Mouse (Mus musculus) midbrain, postnatal 0 days (tissue): ENCODE measurements around the gene Isg20l2. TPM values are rescaled to one million over a fixed set of nuclear protein-coding genes. Genes with fewer than 3 reads are reported as not detected.

Experiments used
- ATAC-seq: fragments of 200-750 bp; cut with Nextera tagmentation; 2 replicates; pipeline ENCODE4 v1.8.0; 2017; ENCODE audit warnings: moderate number of reproducible peaks, mild to moderate bottlenecking, moderate TSS enrichment, moderate library complexity; ENCODE audit not compliant: low FRiP score
- DNase-seq: peaks from one replicate; pipeline ENCODE4 v3.0.0-alpha.2; 2015; ENCODE audit warnings: low spot score
- H3K27ac ChIP-seq: fragments of 300-500 bp; sonication (generic); 2 replicates; pipeline ENCODE4 v1.5.1; 2014; ENCODE audit warnings: low read depth, mild to moderate bottlenecking, low read length, mixed read lengths
- H3K27me3 ChIP-seq: fragments of 300-500 bp; sonication (generic); 2 replicates; pipeline ENCODE4 v1.6.1; 2014; ENCODE audit warnings: low read length, control low read depth, mixed read lengths; ENCODE audit not compliant: insufficient read depth
- H3K36me3 ChIP-seq: fragments of 300-500 bp; sonication (generic); 2 replicates; pipeline ENCODE4 v1.6.1; 2014; ENCODE audit warnings: low read length, control low read depth, mixed read lengths; ENCODE audit not compliant: insufficient read depth
- H3K4me1 ChIP-seq: fragments of 300-500 bp; sonication (generic); 2 replicates; pipeline ENCODE4 v1.6.1; 2014; ENCODE audit warnings: mild to moderate bottlenecking, control low read depth, antibody characterized with exemption, low read length, mixed read lengths; ENCODE audit not compliant: insufficient read depth
- H3K4me2 ChIP-seq: fragments of 300-500 bp; sonication (generic); 2 replicates; pipeline ENCODE4 v1.6.1; 2014; ENCODE audit warnings: low read depth, mild to moderate bottlenecking, low read length, mixed read lengths; ENCODE audit not compliant: poor library complexity, severe bottlenecking
- H3K4me3 ChIP-seq: fragments of 300-500 bp; sonication (generic); 2 replicates; pipeline ENCODE4 v1.5.1; 2014; ENCODE audit warnings: low read depth, mild to moderate bottlenecking, low read length, moderate library complexity
- H3K9ac ChIP-seq: fragments of 300-500 bp; sonication (generic); replicated peaks from 2 replicates; pipeline ENCODE4 v1.6.1; 2014; ENCODE audit warnings: mild to moderate bottlenecking, low read length, moderate library complexity, mixed read lengths; ENCODE audit not compliant: poor library complexity, severe bottlenecking
- H3K9me3 ChIP-seq: fragments of 300-500 bp; sonication (generic); 2 replicates; pipeline ENCODE4 v1.6.1; 2016; ENCODE audit warnings: low read length, control low read depth
- CTCF ChIP-seq: IDR thresholded peaks from 2 replicates; pipeline ENCODE4 v1.5.1; 2016; ENCODE audit warnings: antibody characterized with exemption, mild to moderate bottlenecking
- WGBS: fragments of 180-500 bp; shearing (Covaris S2); extraction: QIAGEN DNeasy Blood & Tissue Kit; methylation state at CpG from one replicate; pipeline ENCODE4 v1.1.7; 2014; 5-methylcytosine and 5-hydroxymethylcytosine counted together
- polyA plus RNA-seq: library from polyadenylated mRNA; unstranded; fragments of >200 nt; fragmentation: Nextera tagmentation; extraction: Ambion mirVana; gene quantifications from 2 replicates; pipeline ENCODE4 v1.2.1, GENCODE M21; 2015
- total RNA-seq: library from RNA; depleted of rRNA; stranded (reverse); fragments of >200 nt; gene quantifications from 2 replicates; pipeline ENCODE4 v1.2.3, GENCODE M21; 2014

The Isg20l2 gene
- total and polyA plus RNA-seq, 2 experiments from 2014 or later, result 14.7 to 20.5 TPM

DNA sequence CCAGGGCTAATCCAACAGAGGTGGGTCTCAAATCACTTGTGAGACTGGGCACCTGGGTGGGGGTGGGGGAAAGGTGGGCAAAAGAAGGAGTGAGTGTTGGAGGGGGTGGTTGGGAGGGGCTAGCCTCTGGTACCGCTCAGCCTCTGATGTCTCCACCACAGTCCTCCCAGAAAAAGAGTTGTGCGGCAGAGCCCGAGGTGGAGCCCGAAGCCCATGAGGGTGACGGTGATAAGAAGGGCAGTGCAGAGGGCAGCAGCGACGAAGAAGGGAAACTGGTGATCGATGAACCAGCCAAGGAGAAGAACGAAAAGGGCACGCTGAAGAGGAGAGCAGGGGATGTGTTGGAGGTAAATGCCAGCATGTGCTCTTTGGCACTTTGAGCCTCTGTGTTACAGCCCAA is 16.2 kb upstream of the Isg20l2 start:
- DNase-seq (no peak), ATAC-seq (no peak)
- H3K4me2 ChIP-seq, result no peak overlapping the region
- TF ChIP-seq CTCF, result no peak
- WGBS, result 96% methylated on average over 10 of the region's 10 CpGs
- no peaks in the 10 kb centered on the region for H3K9me3 ChIP-seq
- no peak overlapping the region for H3K9ac ChIP-seq
- H3K27ac ChIP-seq, result no peak overlapping the region
- peaks cover 28% of the 10 kb centered on the region for H3K36me3 ChIP-seq
- no peaks in the 10 kb centered on the region for H3K27me3 ChIP-seq
- H3K4me1 ChIP-seq, result peaks cover 10% of the 10 kb centered on the region
- H3K4me3 ChIP-seq, result no peak overlapping the region

DNA sequence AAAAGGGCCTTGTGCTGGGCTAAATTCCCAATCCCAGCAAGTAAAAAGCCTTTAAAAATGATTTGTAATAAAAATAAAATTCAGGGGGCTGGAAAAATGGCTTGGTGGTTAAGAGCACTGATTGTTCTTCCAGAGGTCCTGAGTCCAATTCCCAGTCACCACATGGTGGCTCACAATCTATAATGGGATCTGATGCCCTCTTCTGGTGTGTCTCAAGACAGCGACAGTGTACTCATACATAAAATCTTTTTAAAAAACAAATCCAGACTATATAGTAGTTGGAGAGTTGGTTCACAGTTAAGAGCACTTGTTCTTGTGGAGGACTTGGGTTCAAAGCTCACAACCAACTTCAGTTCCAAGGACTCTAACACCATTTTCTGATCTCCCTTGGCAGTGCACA is 13.1 kb upstream of the Isg20l2 start:
- no peaks in the 10 kb centered on the region for H3K9me3 ChIP-seq
- H3K9ac ChIP-seq, result no peak overlapping the region
- TF ChIP-seq CTCF, result peak; percentile 29; the same call in 1 of the 2 replicates
- H3K27ac ChIP-seq, result no peak overlapping the region
- WGBS, result 96% methylated on average over 1 of the region's 1 CpGs
- no peak overlapping the region for H3K4me2 ChIP-seq
- H3K27me3 ChIP-seq, result no peaks in the 10 kb centered on the region
- H3K4me3 ChIP-seq, result no peak overlapping the region
- ATAC-seq, result no peak
- peaks cover 31% of the 10 kb centered on the region for H3K36me3 ChIP-seq
- H3K4me1 ChIP-seq, result 0 out of 2 replicates have a peak, but pooled peaks cover 3% of the 10 kb centered on the region
- DNase-seq, result no peak

DNA sequence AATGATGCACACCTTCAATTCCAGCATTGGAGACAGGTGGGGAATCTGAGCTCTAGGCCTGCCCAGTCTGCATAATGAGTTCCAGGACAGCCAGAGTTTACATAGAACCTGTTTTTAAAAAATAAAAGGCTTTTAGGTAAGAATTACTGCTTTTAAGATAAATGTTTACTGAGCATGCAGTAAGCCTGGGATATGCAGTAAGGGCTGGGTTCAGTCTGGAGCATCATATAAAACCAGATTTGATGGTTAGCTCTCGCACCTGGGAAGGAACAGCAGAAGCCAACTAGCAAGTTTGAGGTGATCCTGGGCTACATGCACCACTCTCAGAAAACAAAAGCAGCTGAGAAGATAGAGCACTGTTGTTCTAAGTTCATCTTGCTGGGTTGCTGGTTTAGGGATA is 11.6 kb upstream of the Isg20l2 start:
- TF ChIP-seq CTCF, result no peak
- 100% methylated on average over 1 of the region's 1 CpGs for WGBS
- Histone ChIP-seq H3K9ac (no peak overlapping the region), H3K27ac (peak overlapping the region; percentile 62; the same call in 1 of the 2 replicates), H3K4me1 (0 out of 2 replicates have a peak, but pooled peaks cover 3% of the 10 kb centered on the region), H3K27me3 (no peaks in the 10 kb centered on the region), H3K9me3 (no peaks in the 10 kb centered on the region), H3K4me3 (peak overlapping the region; percentile 58; the same call in 1 of the 2 replicates), H3K4me2 (peak overlapping the region; percentile 86; the same call in 1 of the 2 replicates), H3K36me3 (peaks cover 39% of the 10 kb centered on the region)
- DNase-seq, result no peak
- ATAC-seq, result no peak

DNA sequence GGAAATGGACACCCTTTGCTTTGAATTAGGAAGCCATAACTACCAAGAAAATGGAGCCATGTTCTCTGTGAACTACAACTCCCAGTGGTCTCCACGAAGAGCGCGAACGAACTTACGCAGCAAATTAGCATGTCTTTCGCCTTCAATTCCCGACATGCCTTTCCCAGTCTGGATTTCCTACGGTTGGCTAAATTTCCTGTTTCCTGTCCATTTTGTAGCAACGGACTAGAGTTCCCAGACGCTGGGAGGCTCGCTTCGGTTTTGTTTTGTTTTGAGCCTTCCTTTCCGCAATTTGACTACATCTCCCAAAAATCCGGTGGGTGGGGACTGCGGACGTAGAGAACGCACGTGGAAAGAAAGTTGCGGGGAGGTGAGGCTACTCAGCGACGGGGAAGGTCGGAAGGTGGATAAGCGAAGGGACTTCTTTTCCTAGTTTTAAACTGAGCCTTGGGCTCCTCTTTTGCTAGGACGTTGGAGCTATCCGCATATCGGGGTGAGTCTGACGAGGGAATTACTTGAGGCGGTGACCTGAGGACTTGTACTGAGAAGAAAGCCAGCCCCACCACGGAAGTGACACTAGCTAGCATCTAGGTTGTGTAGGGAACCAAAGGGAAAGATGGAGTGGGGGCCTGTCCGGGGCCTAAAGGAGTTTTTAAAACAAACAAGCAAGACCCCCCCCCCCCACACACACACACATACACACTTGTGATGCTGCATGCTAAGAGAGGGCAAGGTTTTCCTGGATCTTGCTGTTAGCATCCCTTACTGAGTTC is 10.6 kb upstream of the Isg20l2 start, which contains the start of gene Mrpl24:
Mrpl24 (plus strand) TSS at position 171 of the 773 bp plus-strand sequence.
- WGBS, result under 1% methylated on average over 30 of the region's 30 CpGs
- TF ChIP-seq CTCF, result no peak

DNA sequence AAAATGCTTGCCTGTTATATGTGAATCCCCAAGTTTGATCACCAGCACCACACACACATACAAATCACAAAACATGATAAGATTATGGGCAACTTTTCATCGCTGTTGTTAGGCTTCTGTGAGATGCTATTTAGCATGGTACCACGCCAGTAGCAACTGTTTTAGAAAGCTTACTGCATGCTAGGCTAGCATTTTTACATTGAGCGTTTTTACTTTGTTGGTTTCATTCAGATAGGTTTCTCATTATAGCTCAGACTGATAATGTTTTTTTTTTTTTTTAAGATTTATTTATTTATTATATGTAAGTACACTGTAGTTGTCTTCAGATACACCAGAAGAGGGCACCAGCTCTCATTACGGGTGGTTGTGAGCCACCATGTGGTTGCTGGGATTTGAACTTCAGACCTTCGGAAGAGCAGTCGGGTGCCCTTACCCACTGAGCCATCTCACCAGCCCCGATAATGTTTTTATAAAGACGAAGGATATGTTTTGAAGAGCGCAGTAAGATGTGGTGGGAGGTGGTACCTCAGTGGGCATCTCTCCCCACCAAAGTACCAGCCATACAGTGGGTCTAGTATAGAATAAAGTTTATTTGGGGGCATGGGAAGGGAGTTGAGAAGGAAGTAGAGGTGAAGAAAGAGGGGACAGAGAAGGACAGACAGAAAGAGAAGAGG is 9.7 kb upstream of the Isg20l2 start:
- Histone ChIP-seq H3K9me3 (no peaks in the 10 kb centered on the region), H3K4me2 (peak overlapping the region; percentile 86), H3K9ac (peak overlapping the region; percentile 55; the same call in 1 of the 2 replicates), H3K4me3 (peak overlapping the region; percentile 58), H3K4me1 (0 out of 2 replicates have a peak, but pooled peaks cover 3% of the 10 kb centered on the region), H3K27me3 (no peaks in the 10 kb centered on the region), H3K36me3 (peaks cover 41% of the 10 kb centered on the region), H3K27ac (no peak overlapping the region)
- peak; percentile 33 for TF ChIP-seq CTCF
- WGBS, result 68% methylated on average over 9 of the region's 9 CpGs
- DNase-seq (no peak), ATAC-seq (no peak)

More for the DNA sequence above, 10.6 kb upstream of the Isg20l2 start, which contains the start of gene Mrpl24:
- peak within 1 kb of the TSS; percentile 55 for H3K9ac ChIP-seq
- ATAC-seq (peak; percentile 89), DNase-seq (peak; percentile 98)
- no peaks in the 10 kb centered on the region for H3K27me3 ChIP-seq
- H3K36me3 ChIP-seq, result peaks cover 40% of the 10 kb centered on the region
- H3K4me2 ChIP-seq, result peak within 1 kb of the TSS; percentile 86
- peak within 1 kb of the TSS; percentile 58 for H3K4me3 ChIP-seq
- H3K9me3 ChIP-seq, result no peaks in the 10 kb centered on the region
- peak within 1 kb of the TSS; percentile 62 for H3K27ac ChIP-seq
- H3K4me1 ChIP-seq, result 0 out of 2 replicates have a peak, but pooled peaks cover 3% of the 10 kb centered on the region
